Mouse (Mus musculus): ENCODE measurements around the gene Susd6. TPM values are rescaled to one million over a fixed set of nuclear protein-coding genes. Genes with fewer than 3 reads are reported as not detected.

Susd6 gene
- 10 to 100 TPM; 63.4 to 66.2 TPM for total RNA-seq (2021)
- long read RNA-seq, experiment 1, full-length matches to known transcripts = 34 of 62 reads
- long read RNA-seq, experiment 1, partial matches to known transcripts = 27 of 62 reads
- long read RNA-seq, experiment 1, other reads (novel, unspliced or antisense) = 1 of 62 reads
- long read RNA-seq, experiment 2, full-length matches to known transcripts = 22 of 43 reads
- long read RNA-seq, experiment 2, partial matches to known transcripts = 6 of 43 reads
- long read RNA-seq, experiment 2, other reads (novel, unspliced or antisense) = 15 of 43 reads

GRCm38 (mm10) chr12:80789849-80790694 is at the start of gene Susd6:
TSS of gene Susd6 (plus strand) at chr12:80790510.
- peak; percentile 99 for DNase-seq
- intact Hi-C loops (cut with DNase I) = loop anchor here (2.0 to 5.0 kb wide), 2 partner anchors 95 to 152 kb away; no protein-coding TSS in a partner anchor

- intact Hi-C loops (cut with DNase I) = no loop called here
Measured at GRCm38 (mm10) chr12:80744614-80745013, 45.7 kb upstream of the Susd6 start.

GRCm38 (mm10) chr12:80746031-80746813 is 44.1 kb upstream of the Susd6 start:
- intact Hi-C loops (cut with DNase I) = no loop called here

More at GRCm38 (mm10) chr12:80744614-80745013, 45.7 kb upstream of the Susd6 start:
- DNase-seq = no peak

GRCm38 (mm10) chr12:80751556-80751955 is 38.8 kb upstream of the Susd6 start:
- DNase-seq = no peak
- intact Hi-C loops (cut with DNase I) = no loop called here

More at GRCm38 (mm10) chr12:80746031-80746813, 44.1 kb upstream of the Susd6 start:
- DNase-seq = peak; percentile 13 to 19

DNA sequence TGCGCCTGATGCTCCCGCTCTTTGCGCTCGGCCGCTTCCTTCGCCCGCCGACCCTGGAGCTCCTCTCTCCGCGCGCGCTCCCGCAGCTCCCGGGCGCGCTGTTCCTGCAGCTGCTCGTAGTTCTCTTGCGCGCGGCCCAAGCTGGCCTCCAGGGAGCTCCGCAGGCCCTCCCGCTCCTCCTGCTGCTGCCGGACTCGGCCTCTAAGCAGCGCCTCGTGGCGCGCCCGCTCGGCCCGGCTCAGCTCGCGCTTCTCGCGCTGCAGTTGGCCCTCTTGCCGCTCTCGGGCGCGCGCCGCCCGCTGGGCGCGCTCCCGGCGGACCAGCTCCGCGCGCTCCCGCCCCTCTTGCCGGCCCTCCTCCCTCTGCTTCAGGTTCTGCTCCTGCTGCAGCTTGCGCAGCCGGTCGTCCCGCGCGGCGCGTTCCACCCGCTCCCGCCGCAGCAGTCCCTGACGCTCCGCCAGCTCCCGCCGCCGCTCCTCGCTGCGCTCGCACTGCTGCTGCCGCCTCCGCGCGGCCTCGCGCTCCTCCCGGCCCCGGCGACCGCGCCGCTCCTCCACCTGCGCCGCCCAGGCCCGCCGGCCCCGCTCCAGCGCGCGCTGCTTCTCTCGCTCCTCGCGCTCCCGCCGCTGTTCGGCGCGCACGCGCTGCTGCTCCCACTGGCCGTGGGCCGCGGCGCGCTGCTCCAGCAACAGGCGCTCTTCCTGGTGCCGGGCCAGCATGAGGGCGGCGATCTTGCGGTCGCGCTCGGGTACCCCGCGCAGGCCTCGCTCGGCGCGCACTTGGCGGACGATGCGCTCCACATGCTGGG is 32.4 kb upstream of the Susd6 start:
- DNase-seq = peak; percentile 75 to 86
- intact Hi-C loops (cut with DNase I) = no loop called here

DNA sequence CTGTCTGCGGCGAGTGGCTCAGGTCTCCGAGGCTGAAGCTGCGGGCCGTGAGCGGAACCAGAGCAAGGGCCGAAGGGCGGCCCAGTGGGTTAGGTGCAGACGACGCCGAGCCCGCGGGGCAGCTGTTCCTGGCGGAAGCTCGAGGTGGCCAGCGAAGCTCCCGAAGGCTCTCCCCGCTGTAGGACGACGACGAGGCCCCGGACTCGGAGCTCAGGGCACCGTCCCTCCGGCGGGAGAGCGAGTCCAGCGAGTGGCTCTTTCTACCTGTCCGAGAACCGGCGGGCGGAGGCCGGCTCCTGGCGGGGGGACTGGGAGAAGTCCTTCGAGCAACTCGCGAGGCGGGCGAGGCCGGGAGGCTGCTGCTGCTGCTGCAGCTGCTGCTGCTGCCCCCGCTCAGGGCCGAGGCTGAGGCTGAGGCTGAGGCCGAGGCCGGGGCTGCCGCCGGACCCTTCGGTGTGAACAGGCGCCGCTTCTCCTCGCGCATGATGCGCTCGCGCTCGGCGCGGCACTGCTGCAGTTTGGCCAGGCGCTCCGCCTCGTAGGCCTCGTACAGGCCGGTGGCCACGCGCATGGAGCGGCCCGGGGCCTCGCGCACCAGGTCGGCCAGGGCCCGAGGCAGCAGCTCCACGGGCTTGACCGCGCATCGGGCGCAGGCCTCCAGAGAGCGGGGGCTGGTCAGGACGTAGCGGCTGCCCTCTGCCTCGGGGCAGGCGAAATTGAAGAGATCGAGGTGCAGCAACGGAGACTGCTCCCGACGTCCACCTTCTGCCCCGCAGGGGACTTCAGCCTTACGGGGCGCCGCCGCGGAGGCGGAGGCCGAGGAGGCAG is 31.5 kb upstream of the Susd6 start:
- peak; percentile 36 to 40 for DNase-seq
- intact Hi-C loops (cut with DNase I) = no loop called here

- DNase-seq = no peak
Measured at GRCm38 (mm10) chr12:80759387-80759712, 31.0 kb upstream of the Susd6 start.

DNA sequence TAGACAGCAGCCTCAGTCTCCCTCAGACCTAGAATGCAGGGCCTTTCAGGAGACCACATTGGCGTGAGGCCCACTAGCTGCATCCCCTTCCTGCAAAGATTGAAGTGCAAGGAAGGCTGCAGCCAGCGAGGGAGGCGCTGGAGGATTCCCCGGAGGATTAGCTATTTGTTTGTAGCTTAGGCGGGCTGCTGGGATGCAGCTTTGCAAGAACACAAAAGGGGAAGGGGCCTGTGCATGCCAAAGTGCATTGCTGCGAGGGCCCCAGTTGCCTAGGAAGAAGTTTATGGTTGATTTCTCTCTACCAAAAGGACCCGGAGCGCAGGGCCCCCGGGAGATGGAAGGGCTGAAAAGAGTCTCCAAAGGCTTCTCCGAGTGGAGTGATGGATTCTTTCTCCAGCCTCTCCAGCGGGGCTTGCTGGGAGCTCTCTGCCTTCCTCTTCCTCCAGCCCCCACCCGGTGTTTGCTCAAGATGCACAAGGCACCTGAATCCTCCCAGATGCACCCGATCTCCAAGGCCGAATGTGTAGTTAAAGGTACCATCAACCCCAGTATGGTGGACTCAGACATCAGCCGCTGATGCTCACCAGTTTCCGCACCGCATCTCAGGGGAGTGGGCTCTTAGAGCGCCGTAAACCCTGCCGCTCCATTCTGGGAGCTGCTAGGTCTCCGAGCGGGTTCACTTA is 30.5 kb upstream of the Susd6 start:
- intact Hi-C loops (cut with DNase I) = loop anchor here (2.0 kb wide), 2 partner anchors 31 to 601 kb away; no protein-coding TSS in a partner anchor
- peak in 1 of 2 experiments; percentile 14 for DNase-seq

More at GRCm38 (mm10) chr12:80759387-80759712, 31.0 kb upstream of the Susd6 start:
- intact Hi-C loops (cut with DNase I) = no loop called here

DNA sequence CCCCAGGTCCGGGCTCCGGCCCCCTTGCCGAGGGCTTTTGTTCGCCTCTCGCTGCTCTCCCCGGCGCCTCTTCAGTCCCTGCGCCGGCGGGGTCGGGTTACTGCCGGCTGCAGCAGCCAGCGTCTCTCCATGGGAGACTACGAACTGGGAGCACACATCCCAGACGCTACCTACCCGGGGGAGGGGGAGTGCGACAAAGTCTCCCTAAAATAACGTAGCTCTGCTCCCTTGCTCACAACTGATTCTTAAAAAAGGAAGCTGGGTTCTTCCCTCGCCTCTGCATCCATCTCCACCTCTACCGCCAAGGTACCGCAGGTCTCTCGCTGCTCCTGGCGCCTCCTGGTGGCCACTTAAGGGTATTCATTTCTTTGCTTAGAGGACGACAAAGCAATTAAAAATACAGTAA is 29.9 kb upstream of the Susd6 start, which contains the start of gene Ccdc177:
TSS of gene Ccdc177 (minus strand) at position 292 of the 406 bp plus-strand sequence.
- intact Hi-C loops (cut with DNase I) = loop anchor here (2.0 kb wide), 2 partner anchors 32 to 602 kb away; no protein-coding TSS in a partner anchor

DNA sequence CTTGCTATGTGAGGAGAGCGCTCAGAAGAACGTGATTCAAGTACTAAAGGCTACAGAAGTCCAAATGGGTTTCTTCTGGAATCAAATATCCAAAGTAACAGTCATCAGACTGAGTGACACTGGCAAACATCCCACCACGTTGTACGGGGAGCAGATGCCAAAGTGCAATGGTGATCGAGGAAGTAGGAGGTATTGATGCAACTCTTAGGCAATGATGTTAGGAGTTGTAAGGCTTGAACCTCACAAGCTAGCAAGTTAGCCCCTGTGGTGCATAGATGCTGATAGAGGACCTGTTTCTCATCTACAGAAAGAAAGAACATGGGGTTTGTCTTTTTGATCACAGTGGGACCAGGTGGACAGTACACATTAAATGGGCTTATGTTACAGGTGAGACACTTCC is 27.3 kb upstream of the Susd6 start:
- intact Hi-C loops (cut with DNase I) = no loop called here

More for the DNA sequence above, 29.9 kb upstream of the Susd6 start, which contains the start of gene Ccdc177:
- peak; percentile 80 to 84 for DNase-seq

GRCm38 (mm10) chr12:80764116-80764515 is 26.2 kb upstream of the Susd6 start:
- intact Hi-C loops (cut with DNase I) = no loop called here
- no peak for DNase-seq

More for the DNA sequence above, 27.3 kb upstream of the Susd6 start:
- DNase-seq = no peak

DNA sequence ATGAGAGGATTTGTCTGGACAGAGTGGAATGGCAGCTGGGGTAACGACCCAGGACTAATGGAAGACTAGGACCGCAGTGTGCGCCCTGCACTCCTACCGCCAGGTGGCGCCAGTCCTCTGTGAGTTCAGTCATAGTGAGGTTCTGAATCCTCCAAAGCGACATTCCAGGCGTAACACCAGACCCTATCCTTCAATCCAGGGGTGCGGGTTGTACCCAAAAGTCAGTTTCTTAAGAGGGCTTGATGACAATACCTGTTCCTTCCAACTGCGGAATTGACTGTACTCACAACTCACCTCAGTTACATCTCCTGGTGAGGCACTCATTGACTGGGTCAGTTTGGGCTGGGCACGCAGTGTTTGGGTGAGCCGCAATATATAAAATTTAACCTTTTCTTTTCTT is 20.6 kb upstream of the Susd6 start:
- DNase-seq = peak; percentile 78 to 86
- intact Hi-C loops (cut with DNase I) = loop anchor here (1.0 to 2.0 kb wide), 2 partner anchors 13 to 126 kb away; no protein-coding TSS in a partner anchor

GRCm38 (mm10) chr12:80774786-80775185 is 15.5 kb upstream of the Susd6 start:
- no peak for DNase-seq
- intact Hi-C loops (cut with DNase I) = no loop called here

DNA sequence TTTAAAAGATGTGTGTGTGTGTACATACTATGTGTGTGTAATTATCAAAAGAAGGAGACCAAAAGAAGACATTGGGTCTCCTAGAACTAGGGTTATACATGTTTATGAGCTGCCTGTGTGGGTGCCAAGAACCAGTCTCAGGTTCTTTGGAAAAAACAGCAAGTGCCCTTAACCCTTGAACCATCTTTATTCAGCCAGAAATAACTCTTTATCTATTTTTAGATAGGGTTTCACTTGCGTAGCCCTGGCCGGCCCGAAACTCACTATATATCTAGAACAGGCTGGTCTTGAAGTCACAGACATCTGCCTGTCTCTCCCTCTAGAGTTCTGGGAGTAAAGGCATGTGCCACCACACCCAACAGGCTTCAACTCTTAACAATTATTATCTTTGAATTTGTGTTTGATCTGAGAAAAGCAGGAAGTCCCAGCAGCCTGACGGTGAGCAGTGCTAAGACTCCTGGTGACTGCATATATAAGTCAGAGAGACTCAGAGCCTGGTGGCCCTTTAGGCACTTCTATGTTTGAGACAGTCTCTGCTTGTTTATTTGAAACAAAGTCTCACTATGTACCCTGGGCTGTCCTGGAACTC is 14.2 kb upstream of the Susd6 start:
- intact Hi-C loops (cut with DNase I) = no loop called here
- DNase-seq = no peak

- no peak for DNase-seq
- intact Hi-C loops (cut with DNase I) = no loop called here
Measured at GRCm38 (mm10) chr12:80778188-80778936, 11.9 kb upstream of the Susd6 start.

- intact Hi-C loops (cut with DNase I) = no loop called here
- no peak for DNase-seq
Measured at GRCm38 (mm10) chr12:80779760-80780159, 10.6 kb upstream of the Susd6 start.

- intact Hi-C loops (cut with DNase I) = loop anchor here (2.0 kb wide), 1 partner anchor 13 kb away; no protein-coding TSS in a partner anchor
- no peak for DNase-seq
Measured at GRCm38 (mm10) chr12:80782190-80782589, 8.1 kb upstream of the Susd6 start.

Data from heart, postnatal 14 days (tissue).